Mouse (Mus musculus): ENCODE results near the gene Trap1a.

DNA sequence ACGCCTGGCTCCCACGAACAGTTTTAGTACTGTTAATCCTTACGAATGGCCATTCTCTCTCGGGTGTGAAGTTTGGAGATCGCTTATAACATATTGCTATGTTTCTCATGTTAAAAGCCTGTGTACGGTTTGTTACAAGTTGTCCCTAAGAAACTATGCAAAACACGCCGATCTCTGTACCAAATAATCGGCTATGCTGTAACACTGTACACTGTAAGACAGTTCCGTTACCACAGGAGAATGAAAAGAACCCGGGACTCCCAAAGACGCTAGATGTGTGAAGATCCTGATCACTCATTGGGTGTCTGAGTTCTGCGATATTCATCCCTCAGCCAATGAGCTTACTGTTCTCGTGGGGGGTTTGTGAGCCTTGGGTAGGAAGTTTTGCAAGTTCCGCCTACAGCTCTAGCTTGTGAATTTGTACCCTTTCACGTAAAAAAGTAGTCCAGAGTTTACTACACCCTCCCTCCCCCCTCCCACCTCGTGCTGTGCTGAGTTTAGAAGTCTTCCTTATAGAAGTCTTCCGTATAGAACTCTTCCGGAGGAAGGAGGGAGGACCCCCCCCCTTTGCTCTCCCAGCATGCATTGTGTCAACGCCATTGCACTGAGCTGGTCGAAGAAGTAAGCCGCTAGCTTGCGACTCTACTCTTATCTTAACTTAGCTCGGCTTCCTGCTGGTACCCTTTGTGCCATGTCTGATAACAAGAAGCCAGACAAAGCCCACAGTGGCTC is at the start of gene Trap1a:
- no peak for TF ChIP-seq CTCF (IDR thresholded peaks at IDR 0.05; ENCODE audit: borderline replicate concordance, control insufficient read depth, extremely low read depth, insufficient read depth, low read length, poor library complexity)
- no peak for TF ChIP-seq POLR2A (IDR thresholded peaks at IDR 0.05; ENCODE audit: control insufficient read depth, extremely low read depth, insufficient read depth, low read length, poor library complexity)
